Comparison of ENCODE assay signal across 14 mouse cellular contexts in the genomic region with DNA sequence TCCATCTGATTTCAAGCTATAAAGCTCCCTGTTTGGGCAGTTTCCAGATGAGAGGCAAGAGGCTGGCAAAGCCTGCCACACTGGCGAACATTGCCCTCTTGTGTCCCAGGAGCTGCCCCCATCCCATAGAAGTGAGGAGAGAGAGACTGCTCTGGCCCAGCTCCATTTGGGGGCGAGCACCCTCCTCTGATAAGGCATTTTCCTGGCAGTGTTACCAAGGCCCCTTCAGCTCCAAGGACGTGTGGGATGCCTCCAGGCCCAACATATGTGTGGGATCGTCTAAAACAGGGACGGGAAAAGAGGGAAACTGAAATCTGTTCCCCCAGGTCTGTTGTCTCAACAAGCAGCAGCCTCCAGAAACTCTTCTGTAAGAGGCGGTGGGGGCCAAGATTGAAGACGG.
"Had no signal": no experiment of that assay in that cellular context is flagged by ENCODE, and none has a peak within 500 bp of the region (broad histone marks: within the 10 kb centered on the region; RNA-seq: fewer than 3 reads in every experiment).

No protein-coding gene starts in this region.

- H3K4me3 ChIP-seq: limb, embryonic 10.5 days; liver, embryonic 12.5 days; midbrain, embryonic 10.5 days; myocyte; neural tube, embryonic 15.5 days had no signal

- H3K4me2 ChIP-seq: liver, embryonic 12.5 days; lung, embryonic 14.5 days; neural tube, embryonic 15.5 days had no signal

- DNase-seq: kidney, adult 8-10 months; kidney, postnatal 25 days; lung, embryonic 14.5 days; lung, postnatal 10 days; lung, postnatal 4 days; midbrain, embryonic 14.5 days; thymus, postnatal 25 days had no signal

- H3K36me3 ChIP-seq: limb, embryonic 10.5 days; liver, embryonic 12.5 days; midbrain, embryonic 10.5 days; neural tube, embryonic 15.5 days had no signal

- H3K9me3 ChIP-seq: limb, embryonic 10.5 days; liver, embryonic 12.5 days; midbrain, embryonic 10.5 days; neural tube, embryonic 15.5 days had no signal

- H3K9ac ChIP-seq: liver, embryonic 12.5 days; lung, embryonic 14.5 days; neural tube, embryonic 15.5 days had no signal

- H3K27ac ChIP-seq: limb, embryonic 10.5 days; liver, embryonic 12.5 days; midbrain, embryonic 10.5 days; neural tube, embryonic 15.5 days had no signal

- H3K4me1 ChIP-seq: liver, embryonic 12.5 days had no signal

- ATAC-seq: inflammation-experienced regulatory T-cells, adult 6 months; intestine, postnatal 0 days; liver, embryonic 12.5 days had no signal
